Mouse (Mus musculus): Measurements from ENCODE around the gene Pde9a. TPM values are rescaled to one million over a fixed set of nuclear protein-coding genes. Genes with fewer than 3 reads are reported as not detected.

The Pde9a gene
- polyA plus RNA-seq, 1 experiment from 2014 or later: 25.7 TPM

GRCm38 (mm10) chr17:31392041-31392440, 6.0 kb downstream of the Pde9a start:
- H3K9ac ChIP-seq (replicated peaks; ENCODE audit: low read length): no peak overlapping the region
- DNase-seq (ENCODE audit: low spot score) (no peak), ATAC-seq (replicated peaks; ENCODE audit: insufficient number of reproducible peaks, low FRiP score, low TSS enrichment, low read depth) (no peak)
- H3K4me3 ChIP-seq (ENCODE audit: low read depth, low read length): no peak overlapping the region
- no peaks in the 10 kb centered on the region for H3K27me3 ChIP-seq (ENCODE audit: control insufficient read depth, insufficient read depth, low read length)
- H3K9me3 ChIP-seq (replicated peaks; ENCODE audit: control insufficient read depth, low read length): no peaks in the 10 kb centered on the region
- H3K4me1 ChIP-seq (ENCODE audit: control insufficient read depth, insufficient read depth, low read length): peaks cover 2% of the 10 kb centered on the region; the same call in 1 of the 2 replicates
- 84% methylated on average over 5 of the region's 5 CpGs for WGBS
- H3K27ac ChIP-seq (replicated peaks; ENCODE audit: low read depth, low read length): no peak overlapping the region
- no peaks in the 10 kb centered on the region for H3K36me3 ChIP-seq (replicated peaks; ENCODE audit: control insufficient read depth, insufficient read depth, low read depth, low read length)
- no peak overlapping the region for H3K4me2 ChIP-seq (ENCODE audit: low read depth, low read length)

GRCm38 (mm10) chr17:31393811-31394210, 7.8 kb downstream of the Pde9a start:
- H3K4me2 ChIP-seq (ENCODE audit: low read depth, low read length): no peak overlapping the region
- 0 out of 2 replicates have a peak, but pooled peaks cover 2% of the 10 kb centered on the region for H3K4me1 ChIP-seq (ENCODE audit: control insufficient read depth, insufficient read depth, low read length)
- DNase-seq (ENCODE audit: low spot score) (no peak), ATAC-seq (replicated peaks; ENCODE audit: insufficient number of reproducible peaks, low FRiP score, low TSS enrichment, low read depth) (no peak)
- WGBS: 77% methylated on average over 2 of the region's 2 CpGs
- no peaks in the 10 kb centered on the region for H3K36me3 ChIP-seq (replicated peaks; ENCODE audit: control insufficient read depth, insufficient read depth, low read depth, low read length)
- H3K27ac ChIP-seq (replicated peaks; ENCODE audit: low read depth, low read length): no peak overlapping the region
- H3K27me3 ChIP-seq (ENCODE audit: control insufficient read depth, insufficient read depth, low read length): no peaks in the 10 kb centered on the region
- H3K9me3 ChIP-seq (replicated peaks; ENCODE audit: control insufficient read depth, low read length): no peaks in the 10 kb centered on the region
- H3K9ac ChIP-seq (replicated peaks; ENCODE audit: low read length): no peak overlapping the region
- H3K4me3 ChIP-seq (ENCODE audit: low read depth, low read length): no peak overlapping the region

DNA sequence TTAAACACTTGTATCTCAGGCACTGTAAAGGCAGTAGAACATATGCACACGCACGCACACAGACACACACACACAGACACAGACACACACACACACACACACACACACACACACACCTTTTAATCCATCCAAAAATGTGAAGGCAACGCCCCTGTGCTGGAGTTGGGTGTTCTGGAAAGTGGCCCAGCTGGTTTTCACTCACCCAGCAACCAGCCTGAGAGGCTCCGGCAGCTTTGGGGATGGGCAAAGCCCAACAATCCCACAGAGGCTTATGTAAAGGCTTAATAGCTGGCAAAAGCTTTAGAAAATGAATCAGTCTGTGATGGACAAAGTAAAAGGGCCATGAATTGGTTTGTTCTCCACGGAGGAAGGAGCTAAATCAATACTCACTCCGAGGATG, 14.3 kb downstream of the Pde9a start:
- no peak overlapping the region for H3K27ac ChIP-seq (replicated peaks; ENCODE audit: low read depth, low read length)
- no peaks in the 10 kb centered on the region for H3K4me1 ChIP-seq (ENCODE audit: control insufficient read depth, insufficient read depth, low read length)
- no peaks in the 10 kb centered on the region for H3K36me3 ChIP-seq (replicated peaks; ENCODE audit: control insufficient read depth, insufficient read depth, low read depth, low read length)
- ATAC-seq (replicated peaks; ENCODE audit: insufficient number of reproducible peaks, low FRiP score, low TSS enrichment, low read depth) (no peak), DNase-seq (ENCODE audit: low spot score) (no peak)
- WGBS: 92% methylated on average over 6 of the region's 6 CpGs
- H3K9me3 ChIP-seq (replicated peaks; ENCODE audit: control insufficient read depth, low read length): no peaks in the 10 kb centered on the region
- H3K4me2 ChIP-seq (ENCODE audit: low read depth, low read length): no peak overlapping the region
- no peak overlapping the region for H3K4me3 ChIP-seq (ENCODE audit: low read depth, low read length)
- H3K9ac ChIP-seq (replicated peaks; ENCODE audit: low read length): no peak overlapping the region
- no peaks in the 10 kb centered on the region for H3K27me3 ChIP-seq (ENCODE audit: control insufficient read depth, insufficient read depth, low read length)

- WGBS: 81% methylated on average over 3 of the region's 3 CpGs
- ATAC-seq (replicated peaks; ENCODE audit: insufficient number of reproducible peaks, low FRiP score, low TSS enrichment, low read depth): no peak
- no peak for DNase-seq (ENCODE audit: low spot score)
- H3K4me2 ChIP-seq (ENCODE audit: low read depth, low read length): no peak overlapping the region
- no peaks in the 10 kb centered on the region for H3K9me3 ChIP-seq (replicated peaks; ENCODE audit: control insufficient read depth, low read length)
- H3K9ac ChIP-seq (replicated peaks; ENCODE audit: low read length): no peak overlapping the region
- no peak overlapping the region for H3K27ac ChIP-seq (replicated peaks; ENCODE audit: low read depth, low read length)
- H3K4me1 ChIP-seq (ENCODE audit: control insufficient read depth, insufficient read depth, low read length): no peaks in the 10 kb centered on the region
- no peaks in the 10 kb centered on the region for H3K27me3 ChIP-seq (ENCODE audit: control insufficient read depth, insufficient read depth, low read length)
- no peak overlapping the region for H3K4me3 ChIP-seq (ENCODE audit: low read depth, low read length)
- no peaks in the 10 kb centered on the region for H3K36me3 ChIP-seq (replicated peaks; ENCODE audit: control insufficient read depth, insufficient read depth, low read depth, low read length)
These were observed 15.2 kb downstream of the Pde9a start for GRCm38 (mm10) chr17:31401160-31401559.

DNA sequence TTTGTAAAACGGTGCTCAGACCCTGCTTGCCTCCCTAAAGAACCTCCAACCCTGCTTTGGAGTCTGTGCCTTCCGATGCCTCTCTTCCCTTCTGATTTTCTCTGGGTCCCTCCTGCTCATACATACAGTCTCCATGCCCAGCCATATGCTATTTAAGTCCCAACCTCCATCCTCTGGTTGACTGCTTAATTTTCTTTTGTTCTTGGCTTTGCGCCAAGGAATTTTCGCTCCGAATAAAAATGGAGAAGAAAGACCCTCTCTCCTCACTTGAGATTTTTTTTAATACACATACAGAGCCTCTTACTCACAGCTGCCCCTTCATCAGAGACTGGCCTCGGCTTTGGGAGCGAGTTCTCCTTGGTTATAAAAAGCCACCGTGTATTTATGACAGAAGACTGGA, 16.7 kb downstream of the Pde9a start:
- Histone ChIP-seq H3K9me3 (replicated peaks; ENCODE audit: control insufficient read depth, low read length) (no peaks in the 10 kb centered on the region), H3K27me3 (ENCODE audit: control insufficient read depth, insufficient read depth, low read length) (no peaks in the 10 kb centered on the region), H3K9ac (replicated peaks; ENCODE audit: low read length) (no peak overlapping the region), H3K4me3 (ENCODE audit: low read depth, low read length) (no peak overlapping the region), H3K4me1 (ENCODE audit: control insufficient read depth, insufficient read depth, low read length) (no peaks in the 10 kb centered on the region), H3K36me3 (replicated peaks; ENCODE audit: control insufficient read depth, insufficient read depth, low read depth, low read length) (no peaks in the 10 kb centered on the region), H3K4me2 (ENCODE audit: low read depth, low read length) (no peak overlapping the region), H3K27ac (replicated peaks; ENCODE audit: low read depth, low read length) (no peak overlapping the region)
- DNase-seq (ENCODE audit: low spot score) (no peak), ATAC-seq (replicated peaks; ENCODE audit: insufficient number of reproducible peaks, low FRiP score, low TSS enrichment, low read depth) (no peak)
- 82% methylated on average over 8 of the region's 8 CpGs for WGBS

DNA sequence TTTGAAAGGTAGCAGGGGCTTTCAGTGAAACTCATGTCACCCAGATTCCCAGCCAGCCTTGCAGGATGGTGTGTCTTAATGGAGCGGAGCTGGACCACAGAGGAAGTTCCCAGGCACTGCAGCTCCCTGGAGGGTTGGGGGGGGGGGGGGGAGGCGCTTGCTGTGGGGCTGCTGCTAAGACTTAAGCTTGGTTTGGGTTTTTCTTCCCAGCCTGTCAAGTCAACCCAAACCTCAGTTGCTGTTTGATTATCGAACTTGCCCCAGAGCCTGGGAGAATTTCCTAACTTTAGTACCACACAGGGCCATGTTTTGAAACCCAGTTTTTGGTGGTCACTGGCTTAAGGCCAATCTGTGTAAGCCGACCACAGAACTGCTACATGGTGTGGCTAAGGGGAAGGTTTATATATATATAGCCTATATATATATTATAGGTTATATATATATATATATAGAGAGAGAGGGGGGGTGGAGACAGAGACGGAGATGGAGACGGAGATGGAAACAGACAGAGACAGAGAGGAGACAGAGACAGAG, 19.8 kb downstream of the Pde9a start:
- DNase-seq (ENCODE audit: low spot score) (no peak), ATAC-seq (replicated peaks; ENCODE audit: insufficient number of reproducible peaks, low FRiP score, low TSS enrichment, low read depth) (no peak)
- Histone ChIP-seq H3K4me1 (ENCODE audit: control insufficient read depth, insufficient read depth, low read length) (no peaks in the 10 kb centered on the region), H3K27ac (replicated peaks; ENCODE audit: low read depth, low read length) (no peak overlapping the region), H3K27me3 (ENCODE audit: control insufficient read depth, insufficient read depth, low read length) (no peaks in the 10 kb centered on the region), H3K36me3 (replicated peaks; ENCODE audit: control insufficient read depth, insufficient read depth, low read depth, low read length) (no peaks in the 10 kb centered on the region), H3K4me2 (ENCODE audit: low read depth, low read length) (no peak overlapping the region), H3K9ac (replicated peaks; ENCODE audit: low read length) (no peak overlapping the region), H3K4me3 (ENCODE audit: low read depth, low read length) (no peak overlapping the region), H3K9me3 (replicated peaks; ENCODE audit: control insufficient read depth, low read length) (no peaks in the 10 kb centered on the region)
- 62% methylated on average over 6 of the region's 6 CpGs for WGBS

DNA sequence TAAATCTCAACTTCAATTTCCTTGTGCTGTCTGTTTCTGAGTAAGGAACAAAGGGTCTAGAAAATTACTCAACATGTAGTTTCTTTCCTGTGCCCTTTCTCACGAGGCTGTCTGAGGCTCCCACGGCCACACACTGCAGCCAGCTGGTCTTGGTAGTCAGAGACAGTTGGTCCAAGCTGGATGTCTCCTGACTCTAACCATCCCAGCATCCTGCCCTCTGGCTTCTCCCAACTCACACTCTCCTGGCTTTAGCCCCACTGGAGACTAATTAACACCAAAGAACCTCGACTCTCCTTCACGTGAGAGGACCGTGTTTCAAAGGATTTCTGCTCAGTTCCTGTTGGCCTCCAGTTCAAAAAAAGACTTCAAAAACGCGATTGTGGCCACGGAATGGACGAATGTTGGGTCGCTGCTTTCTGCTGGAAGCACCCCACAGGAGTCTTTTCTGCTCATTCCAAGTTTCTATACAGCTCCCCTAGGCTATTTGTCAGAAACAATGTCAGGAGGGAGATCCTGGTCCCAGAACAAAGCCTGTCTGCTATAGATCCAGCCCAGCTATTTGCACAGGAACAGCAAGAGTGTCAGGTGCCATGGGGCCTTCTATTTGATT, 23.8 kb downstream of the Pde9a start:
- Histone ChIP-seq H3K4me2 (ENCODE audit: low read depth, low read length) (no peak overlapping the region), H3K4me1 (ENCODE audit: control insufficient read depth, insufficient read depth, low read length) (no peaks in the 10 kb centered on the region), H3K36me3 (replicated peaks; ENCODE audit: control insufficient read depth, insufficient read depth, low read depth, low read length) (no peaks in the 10 kb centered on the region), H3K4me3 (ENCODE audit: low read depth, low read length) (no peak overlapping the region), H3K9ac (replicated peaks; ENCODE audit: low read length) (no peak overlapping the region), H3K9me3 (replicated peaks; ENCODE audit: control insufficient read depth, low read length) (no peaks in the 10 kb centered on the region), H3K27me3 (ENCODE audit: control insufficient read depth, insufficient read depth, low read length) (no peaks in the 10 kb centered on the region), H3K27ac (replicated peaks; ENCODE audit: low read depth, low read length) (no peak overlapping the region; the same call in 1 of the 2 replicates)
- DNase-seq (ENCODE audit: low spot score) (peak; percentile 36), ATAC-seq (replicated peaks; ENCODE audit: insufficient number of reproducible peaks, low FRiP score, low TSS enrichment, low read depth) (no peak)
- WGBS: 13% methylated on average over 10 of the region's 10 CpGs

- no peaks in the 10 kb centered on the region for H3K9me3 ChIP-seq (replicated peaks; ENCODE audit: control insufficient read depth, low read length)
- no peaks in the 10 kb centered on the region for H3K4me1 ChIP-seq (ENCODE audit: control insufficient read depth, insufficient read depth, low read length)
- no peak overlapping the region for H3K27ac ChIP-seq (replicated peaks; ENCODE audit: low read depth, low read length)
- H3K36me3 ChIP-seq (replicated peaks; ENCODE audit: control insufficient read depth, insufficient read depth, low read depth, low read length): peaks cover 2% of the 10 kb centered on the region; the same call in 1 of the 2 replicates
- no peak overlapping the region for H3K4me3 ChIP-seq (ENCODE audit: low read depth, low read length)
- H3K27me3 ChIP-seq (ENCODE audit: control insufficient read depth, insufficient read depth, low read length): no peaks in the 10 kb centered on the region
- WGBS: 77% methylated on average over 9 of the region's 9 CpGs
- H3K9ac ChIP-seq (replicated peaks; ENCODE audit: low read length): no peak overlapping the region
- ATAC-seq (replicated peaks; ENCODE audit: insufficient number of reproducible peaks, low FRiP score, low TSS enrichment, low read depth): no peak
- no peak overlapping the region for H3K4me2 ChIP-seq (ENCODE audit: low read depth, low read length)
- no peak for DNase-seq (ENCODE audit: low spot score)
These were observed 29.2 kb downstream of the Pde9a start for GRCm38 (mm10) chr17:31415258-31415657.

Measured in embryonic facial prominence, embryonic 11.5 days (tissue).